Mouse (Mus musculus) mammary gland, adult 2 months (tissue): Measurements from ENCODE around the gene Tbxa2r. TPM values are rescaled to one million over a fixed set of nuclear protein-coding genes. Genes with fewer than 3 reads are reported as not detected.

Source experiments
- polyA plus RNA-seq: library from polyadenylated mRNA; depleted of rRNA; stranded (reverse); fragments of >200 nt; gene quantifications from 2 replicates; pipeline ENCODE4 v1.2.3, GENCODE M21; 2012; ENCODE audit warnings: low replicate concordance; rRNA removed

Tbxa2r gene
- polyA plus RNA-seq = 14.6 and 42.3 TPM in 2 replicates

DNA sequence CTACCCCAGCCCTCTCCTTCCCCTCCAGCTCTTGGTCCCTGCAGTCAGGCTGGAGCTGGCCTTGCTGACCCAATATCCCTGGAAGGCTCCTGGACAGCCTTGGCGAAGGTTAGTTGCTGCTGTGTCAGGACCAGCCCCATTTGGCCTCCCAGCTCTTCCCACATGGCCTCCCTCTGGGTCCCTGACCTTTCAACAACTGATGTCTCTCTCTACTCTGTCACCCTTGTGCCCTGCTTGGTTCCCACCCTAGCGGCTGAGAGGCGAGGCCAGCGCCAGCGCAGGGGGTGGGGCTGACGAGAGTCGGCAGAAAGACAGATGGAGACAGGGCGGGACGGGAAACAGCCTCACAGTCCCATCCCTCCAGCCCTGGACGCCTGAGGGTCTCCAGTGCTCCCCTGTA is at the start of gene Tbxa2r:
Gene Tbxa2r (plus strand): TSS at position 346 of the 400 bp plus-strand sequence.

DNA sequence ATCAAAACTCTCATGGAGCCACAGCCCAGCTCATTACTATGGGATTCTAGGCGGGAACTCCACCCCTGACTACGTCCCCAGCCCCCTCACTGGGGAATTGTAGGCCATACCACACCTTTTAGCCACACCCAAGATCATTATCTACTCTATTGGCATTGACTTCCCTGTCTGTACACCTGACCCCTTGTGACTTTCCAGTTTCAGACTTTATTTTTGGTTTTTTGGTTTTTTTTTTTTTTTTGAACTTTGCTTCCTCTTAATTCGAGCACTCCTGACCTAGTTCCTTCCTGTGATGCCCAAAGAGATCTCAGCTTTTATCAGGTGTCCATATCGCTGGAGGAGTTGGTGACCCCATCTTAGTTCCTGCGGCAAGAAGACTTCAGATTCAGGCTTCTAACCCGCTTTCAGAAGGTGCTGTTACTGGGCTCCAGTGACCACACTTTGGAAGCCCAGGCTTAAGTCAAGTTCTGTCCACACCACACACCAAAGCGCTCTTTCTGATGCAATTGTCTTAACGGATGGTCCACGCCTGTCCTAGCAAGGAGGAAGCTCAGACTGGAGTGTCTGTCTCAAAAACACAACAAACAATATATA is 36.9 kb upstream of the Tbxa2r start, which contains the start of gene Tjp3:
Gene Tjp3 (minus strand): TSS at position 71 of the 594 bp plus-strand sequence.

DNA sequence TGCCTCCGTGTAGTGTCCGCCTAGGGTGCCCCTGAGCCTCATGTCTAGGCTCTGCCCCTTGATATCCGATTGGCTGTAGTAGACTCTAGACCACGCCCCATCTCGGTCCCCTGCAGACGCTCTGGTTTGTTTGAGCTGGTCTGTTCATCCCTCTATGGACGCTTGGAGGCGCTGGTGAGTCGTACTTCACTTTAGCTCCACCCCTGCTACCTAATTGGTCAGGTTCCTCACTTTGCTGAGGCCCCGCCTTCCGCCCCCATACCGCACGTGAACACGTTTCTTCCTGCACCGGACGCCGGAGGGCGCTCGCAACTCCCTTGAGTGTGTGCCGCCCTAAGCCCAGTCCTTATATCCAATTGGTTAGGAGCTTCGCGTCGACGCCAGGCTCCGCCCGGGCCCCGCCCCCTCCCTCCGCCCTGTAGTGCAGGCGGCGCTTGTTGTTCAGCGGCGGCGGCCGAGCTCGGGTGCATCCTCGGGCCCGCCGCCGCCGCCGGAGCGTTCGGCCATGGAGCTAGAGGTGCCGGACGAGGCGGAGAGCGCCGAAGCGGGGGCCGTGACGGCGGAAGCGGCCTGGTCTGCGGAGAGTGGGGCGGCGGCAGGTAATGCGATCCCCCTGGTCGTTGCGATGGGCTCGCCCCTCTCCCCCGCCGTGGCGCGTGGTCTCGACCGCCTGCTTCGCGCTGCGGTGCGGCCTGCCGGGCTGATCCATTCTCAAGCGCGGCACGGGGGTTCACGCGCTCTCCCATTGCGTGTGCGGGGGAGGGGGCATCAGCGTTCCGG is 35.8 kb upstream of the Tbxa2r start, which contains the start of gene Pip5k1c:
Gene Pip5k1c (plus strand): TSS at position 410 of the 780 bp plus-strand sequence.

DNA sequence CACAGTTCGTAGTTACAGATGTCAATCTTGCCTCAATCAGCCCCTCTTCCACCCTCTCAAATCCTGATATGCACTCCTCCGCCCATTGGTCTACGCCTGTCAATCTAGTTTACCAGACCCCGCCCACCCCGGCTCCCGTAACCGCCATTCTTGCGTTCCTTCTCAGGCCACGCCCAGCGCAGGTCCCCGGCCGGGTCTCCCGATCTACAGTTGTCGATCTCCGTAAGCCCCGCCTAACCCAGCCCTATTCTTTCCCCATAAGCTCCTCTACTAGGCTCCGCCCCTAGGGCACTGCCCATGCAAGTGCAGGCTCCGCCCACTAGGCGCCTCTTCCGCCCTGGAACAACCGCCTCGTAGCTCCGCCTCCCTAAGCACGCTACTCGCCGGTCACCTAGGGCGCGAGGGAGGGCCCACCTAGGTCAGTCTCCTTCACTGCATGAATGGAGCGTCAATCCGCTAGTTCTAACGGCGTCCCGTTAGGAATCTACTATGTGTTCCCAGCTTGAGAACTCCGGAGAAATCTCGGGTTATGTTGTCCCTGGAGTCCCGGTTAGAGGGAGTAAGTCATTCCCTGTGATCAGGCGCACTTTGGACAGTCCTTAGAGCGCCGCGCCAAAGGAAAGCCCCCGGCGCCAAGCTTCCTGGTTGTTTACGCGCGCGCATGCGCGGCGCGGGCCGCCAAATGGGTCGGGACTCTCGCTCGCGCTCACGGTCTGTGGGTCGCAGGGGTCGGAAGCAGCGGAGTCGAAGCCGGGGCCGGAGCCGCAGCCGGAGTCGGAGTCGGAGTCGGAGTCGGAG is 7.8 kb upstream of the Tbxa2r start, which contains the start of gene Cactin:
Gene Cactin (plus strand): TSS at position 554 of the 798 bp plus-strand sequence.

DNA sequence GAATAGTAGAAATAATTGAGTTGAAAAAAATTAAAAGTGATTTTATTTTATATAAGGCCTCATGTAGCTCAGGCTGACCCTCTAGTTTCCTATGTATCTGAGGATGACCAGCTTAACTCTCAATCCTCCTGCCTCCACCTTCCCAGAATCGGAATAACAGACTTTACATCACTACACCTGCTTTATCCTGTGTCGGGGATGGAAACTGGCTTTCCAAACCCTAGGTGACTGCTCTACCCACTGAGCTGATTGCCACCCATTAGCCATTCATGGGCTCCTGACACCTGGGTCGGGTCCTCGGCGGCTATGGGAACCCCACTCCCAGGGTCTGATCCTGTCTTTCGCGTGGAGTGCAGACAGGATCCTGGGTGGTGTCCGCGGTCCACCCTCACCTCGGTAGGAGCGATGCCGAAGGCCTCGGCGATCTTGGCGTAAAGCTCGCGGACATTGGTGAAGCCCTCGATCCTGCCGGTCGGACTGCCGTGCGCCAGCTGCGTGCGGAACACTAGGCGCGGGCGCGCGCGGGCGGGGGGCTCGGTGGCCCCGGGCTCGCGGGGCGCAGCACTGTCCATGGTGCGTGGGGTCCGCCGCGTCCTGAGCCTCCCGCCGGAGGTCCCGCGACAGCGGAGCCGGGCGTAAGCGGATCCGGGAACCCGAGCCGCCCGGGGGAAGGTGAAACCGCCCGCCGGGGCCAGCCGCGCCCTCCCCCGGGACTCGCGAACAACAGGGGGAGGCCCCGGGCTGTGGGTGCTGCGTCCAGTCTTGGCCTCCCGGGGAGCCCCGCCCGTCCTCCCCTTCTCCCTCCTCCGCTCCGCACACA is 14.4 kb downstream of the Tbxa2r start, which contains the start of gene Gipc3:
Gene Gipc3 (minus strand): TSS at position 581 of the 820 bp plus-strand sequence.

GRCm38 (mm10) chr10:81350351-81351063 is 22.0 kb downstream of the Tbxa2r start, which contains the start of gene Hmg20b:
Gene Hmg20b (minus strand): TSS chr10:81350480.

GRCm38 (mm10) chr10:81356991-81357844 is 28.7 kb downstream of the Tbxa2r start, which contains the start of gene Mfsd12:
Gene Mfsd12 (plus strand): TSS chr10:81357491.

DNA sequence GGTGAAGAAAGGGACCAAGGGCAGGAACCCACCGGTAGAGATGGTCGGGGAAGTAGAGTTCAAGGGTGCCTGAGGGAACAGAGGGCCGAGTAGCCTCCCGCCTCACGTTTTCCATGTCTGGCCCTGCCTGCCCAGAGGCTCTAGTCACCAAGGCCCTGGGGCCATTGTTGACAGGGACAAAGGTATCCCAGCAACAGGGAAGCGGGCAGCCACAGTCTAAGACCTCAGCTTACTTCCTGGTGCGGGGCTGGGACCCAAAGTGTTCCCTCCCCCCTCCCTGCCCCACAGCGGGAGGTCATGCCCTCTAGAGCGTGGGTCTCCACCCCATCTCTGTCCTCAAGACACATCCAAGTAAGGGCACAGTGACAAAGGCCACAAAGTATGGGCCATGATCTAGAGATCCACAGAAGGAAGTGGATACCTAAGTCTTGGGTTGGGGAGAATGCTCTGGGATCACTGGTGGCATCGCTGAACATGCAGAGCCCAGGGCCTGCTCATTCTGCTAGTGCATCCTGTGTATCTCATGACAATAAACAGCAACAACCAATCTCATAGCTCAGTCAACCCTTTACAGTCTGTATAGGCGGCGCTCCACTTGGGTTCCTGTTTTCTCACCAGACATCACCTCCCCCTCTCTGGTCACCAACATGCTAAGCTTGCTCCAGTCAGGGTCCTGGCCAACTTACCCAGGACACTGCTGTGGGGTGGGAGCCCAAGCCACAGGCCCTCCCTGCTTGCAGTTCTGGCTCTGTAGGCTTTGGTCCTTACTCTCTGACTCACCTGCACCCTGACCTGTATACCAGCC is 37.3 kb downstream of the Tbxa2r start, which contains the start of gene 4930404N11Rik:
Gene 4930404N11Rik (minus strand): TSS at position 145 of the 805 bp plus-strand sequence.

DNA sequence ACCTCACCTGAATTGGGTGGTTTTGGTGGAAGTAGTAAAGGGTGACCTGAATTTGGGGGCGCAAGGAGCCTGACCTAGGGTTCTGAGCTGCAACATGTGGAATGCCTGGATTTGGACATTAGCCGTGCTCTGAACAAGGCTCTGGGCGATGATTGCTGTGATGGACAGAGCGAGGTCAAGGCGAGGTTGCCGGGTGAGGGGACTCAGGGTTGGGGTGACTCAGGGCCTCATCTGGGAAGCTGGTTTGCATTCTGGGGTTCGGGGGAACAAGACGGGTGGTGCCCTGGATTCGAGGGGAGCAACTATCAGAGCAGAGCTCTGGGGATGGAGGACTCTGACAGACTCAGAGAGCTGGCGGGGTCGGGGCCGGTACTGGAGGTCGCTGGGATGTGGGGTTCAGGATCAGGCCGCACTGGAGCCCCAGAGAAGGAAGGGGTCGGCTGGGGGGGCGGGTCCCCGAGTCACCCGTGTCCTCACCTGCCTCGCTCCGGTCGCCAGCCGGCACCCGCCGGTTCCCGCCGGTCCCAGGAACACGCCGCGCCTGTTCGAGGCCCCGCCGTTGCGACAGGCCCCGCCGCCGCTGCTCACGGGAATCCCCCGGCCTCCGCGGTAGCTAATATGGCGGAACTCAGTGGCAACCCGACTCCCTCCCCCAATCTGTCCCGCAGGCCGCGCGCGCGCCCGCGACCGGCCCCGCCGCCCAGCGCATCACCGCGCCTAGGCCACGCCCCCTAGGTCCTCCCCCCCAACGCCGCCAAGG is 49.4 kb downstream of the Tbxa2r start, which contains the start of gene Fzr1:
Gene Fzr1 (minus strand): TSS at position 724 of the 760 bp plus-strand sequence.

GRCm38 (mm10) chr10:81383802-81384604 is 55.5 kb downstream of the Tbxa2r start, which contains the start of the genes Dohh and Gm48551:
Gene Dohh (plus strand): TSS chr10:81384428.
Gene Gm48551 (plus strand): TSS chr10:81384466.

Other genes starting within 250 kb of the Tbxa2r start
- gene Creb3l3, start 229.9 kb upstream of the Tbxa2r start, polyA plus RNA-seq = 2.5 TPM in 2 replicates
- 152 and 291 TPM in 2 replicates for gene Map2k2, start 222.8 kb upstream of the Tbxa2r start, polyA plus RNA-seq
- gene Zbtb7a, start 193.5 kb upstream of the Tbxa2r start, polyA plus RNA-seq = 45.5 and 121 TPM in 2 replicates
- 36.6 and 47.6 TPM in 2 replicates for gene Pias4, start 160.8 kb upstream of the Tbxa2r start, polyA plus RNA-seq
- 1,357 and 1,920 TPM in 2 replicates for gene Eef2, start 152.1 kb upstream of the Tbxa2r start, polyA plus RNA-seq
- gene Dapk3, start 145.7 kb upstream of the Tbxa2r start, polyA plus RNA-seq = 41.3 and 86.2 TPM in 2 replicates
- gene 4930442H23Rik, start 144.9 kb upstream of the Tbxa2r start, polyA plus RNA-seq = not detected in 2 replicates
- 3.4 TPM in 1 of 2 replicates, not detected in the other for gene Nmrk2, start 126.7 kb upstream of the Tbxa2r start, polyA plus RNA-seq
- 0.98 and 1.3 TPM in 2 replicates for gene Atcay, start 97.9 kb upstream of the Tbxa2r start, polyA plus RNA-seq
- gene Zfr2, start 95.6 kb upstream of the Tbxa2r start, polyA plus RNA-seq = 12.8 and 21.1 TPM in 2 replicates
- gene Matk, start 75.8 kb upstream of the Tbxa2r start, polyA plus RNA-seq = 6.9 and 12.2 TPM in 2 replicates
- 46.1 and 120 TPM in 2 replicates for gene Mrpl54, start 61.8 kb upstream of the Tbxa2r start, polyA plus RNA-seq
- gene Apba3, start 61.8 kb upstream of the Tbxa2r start, polyA plus RNA-seq = 145 and 166 TPM in 2 replicates
- 12.5 and 27.1 TPM in 2 replicates for gene Tjp3, start 37.1 kb upstream of the Tbxa2r start, polyA plus RNA-seq
- gene Pip5k1c, start 35.8 kb upstream of the Tbxa2r start, polyA plus RNA-seq = 84.9 and 118 TPM in 2 replicates
- 19.2 and 33.9 TPM in 2 replicates for gene Cactin, start 7.6 kb upstream of the Tbxa2r start, polyA plus RNA-seq
- gene Gipc3, start 14.5 kb downstream of the Tbxa2r start, polyA plus RNA-seq = 1.7 and 2.7 TPM in 2 replicates
- gene Hmg20b, start 21.7 kb downstream of the Tbxa2r start, polyA plus RNA-seq = 70.7 and 162 TPM in 2 replicates
- 37.3 and 90.2 TPM in 2 replicates for gene Mfsd12, start 28.8 kb downstream of the Tbxa2r start, polyA plus RNA-seq
- 2.6 and 5.7 TPM in 2 replicates for gene 4930404N11Rik, start 37.1 kb downstream of the Tbxa2r start, polyA plus RNA-seq
- 84.0 and 94.3 TPM in 2 replicates for gene Fzr1, start 49.8 kb downstream of the Tbxa2r start, polyA plus RNA-seq
- 66.9 and 127 TPM in 2 replicates for gene Dohh, start 55.7 kb downstream of the Tbxa2r start, polyA plus RNA-seq
- gene Gm48551, start 55.7 kb downstream of the Tbxa2r start, polyA plus RNA-seq = 3.2 and 4.8 TPM in 2 replicates
- gene Gm48552, start 60.3 kb downstream of the Tbxa2r start, polyA plus RNA-seq = 2.1 and 6.3 TPM in 2 replicates
- 10.4 and 14.3 TPM in 2 replicates for gene Smim24, start 64.3 kb downstream of the Tbxa2r start, polyA plus RNA-seq
- 88.5 and 97.0 TPM in 2 replicates for gene Nfic, start 126.9 kb downstream of the Tbxa2r start, polyA plus RNA-seq
- gene Celf5, start 154.0 kb downstream of the Tbxa2r start, polyA plus RNA-seq = 1.4 and 1.9 TPM in 2 replicates
- gene Ncln, start 167.7 kb downstream of the Tbxa2r start, polyA plus RNA-seq = 236 and 320 TPM in 2 replicates
- 35.7 and 113 TPM in 2 replicates for gene S1pr4, start 171.4 kb downstream of the Tbxa2r start, polyA plus RNA-seq
- gene Gna15, start 195.5 kb downstream of the Tbxa2r start, polyA plus RNA-seq = 9.0 and 15.1 TPM in 2 replicates
- 97.4 and 105 TPM in 2 replicates for gene Gna11, start 216.5 kb downstream of the Tbxa2r start, polyA plus RNA-seq
- gene Aes, start 230.8 kb downstream of the Tbxa2r start, polyA plus RNA-seq = 1,888 and 2,130 TPM in 2 replicates
- 72.2 and 90.1 TPM in 2 replicates for gene Tle2, start 245.8 kb downstream of the Tbxa2r start, polyA plus RNA-seq